Mouse (Mus musculus) spleen, postnatal 4 days (tissue): ENCODE results near the gene Tmem184b.

Experiments
- DNase-seq, 2 experiments: peaks; one replicate each; pipeline ENCODE4 v3.0.0; 2022; ENCODE audit warnings: low spot score in 2 of 2

The Tmem184b gene

DNA sequence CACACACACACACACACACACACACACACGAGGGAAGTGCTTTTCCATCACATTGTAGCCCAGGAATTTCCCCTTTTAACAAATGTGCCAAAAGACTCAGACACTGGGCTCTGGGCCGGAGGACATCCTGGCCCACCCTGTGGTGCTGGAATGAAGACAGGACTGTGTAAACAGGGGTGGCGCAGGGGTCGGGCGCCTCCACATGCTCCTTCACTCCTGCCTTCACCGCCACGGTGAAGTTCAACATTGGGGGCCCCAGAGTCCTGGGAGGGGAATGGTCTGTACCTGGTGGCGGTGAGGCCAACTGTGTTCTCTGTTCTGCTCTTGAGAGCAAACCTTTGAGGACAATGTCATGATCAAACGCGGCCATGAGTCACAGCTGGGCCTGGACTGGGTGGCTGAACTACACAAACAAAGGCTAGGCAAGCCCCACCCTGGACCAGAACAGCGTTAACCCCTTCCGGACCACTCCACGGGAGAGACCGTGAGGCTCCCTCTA is 35.0 kb downstream of the Tmem184b start:
- DNase-seq, result no peak

DNA sequence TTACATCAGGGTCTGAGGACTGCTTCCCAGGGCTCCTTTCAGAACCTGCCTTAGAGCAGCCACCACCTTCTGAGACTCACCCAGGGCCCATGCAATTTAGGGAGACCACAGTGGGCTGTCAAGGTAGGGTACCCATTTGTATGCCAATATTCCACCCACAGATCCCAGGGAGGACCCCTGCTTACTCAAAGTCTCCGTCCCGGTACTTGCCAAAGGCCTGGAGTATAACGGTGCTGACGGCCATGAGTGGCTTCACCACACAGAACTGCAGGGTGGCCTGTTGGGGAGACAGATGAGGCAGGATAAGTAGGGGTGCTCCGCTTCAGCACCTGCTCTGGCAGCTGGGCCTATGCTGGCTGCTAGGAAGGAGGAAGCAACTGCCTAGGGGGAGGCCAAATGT is 37.0 kb downstream of the Tmem184b start:
- no peak for DNase-seq

DNA sequence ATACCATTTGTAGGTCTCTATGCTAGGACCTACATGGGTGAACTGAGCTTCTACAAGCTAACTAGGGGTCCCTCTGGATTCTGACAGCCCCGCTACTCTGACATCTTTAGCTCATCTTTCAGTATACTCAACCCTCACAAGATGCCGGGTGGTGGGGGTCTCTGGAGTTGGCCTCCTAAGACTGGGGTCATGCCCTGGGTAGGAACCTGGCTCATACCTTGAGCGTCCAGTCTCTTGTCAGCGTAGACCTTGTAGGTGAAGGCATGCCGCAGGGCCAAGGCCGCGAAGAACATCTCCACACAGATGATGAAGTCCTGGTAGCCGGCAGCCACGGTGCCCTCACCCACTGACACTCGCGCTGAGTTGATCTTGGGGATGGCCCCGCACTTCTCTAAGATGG is 38.3 kb downstream of the Tmem184b start:
- DNase-seq, result no peak

DNA sequence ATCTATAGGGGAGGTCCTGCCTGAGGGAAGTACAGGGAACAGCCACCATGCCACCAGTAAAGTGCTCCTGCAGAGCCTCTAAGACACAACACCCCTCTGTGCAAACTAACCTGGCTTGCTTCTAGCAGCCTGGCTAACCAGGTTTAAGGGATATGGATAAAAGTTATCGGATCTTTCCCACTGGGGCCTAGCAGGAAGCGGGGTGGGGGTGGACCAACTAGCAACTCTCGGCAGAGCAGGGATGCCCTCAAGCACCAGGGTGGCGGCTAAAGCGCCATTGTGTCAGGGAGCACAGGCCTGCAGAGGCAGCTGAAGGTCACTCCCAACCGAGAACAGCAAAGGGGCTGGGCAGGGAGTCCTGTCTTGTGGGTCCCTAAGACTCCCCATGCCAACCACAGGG is 39.2 kb downstream of the Tmem184b start:
- DNase-seq, result no peak

DNA sequence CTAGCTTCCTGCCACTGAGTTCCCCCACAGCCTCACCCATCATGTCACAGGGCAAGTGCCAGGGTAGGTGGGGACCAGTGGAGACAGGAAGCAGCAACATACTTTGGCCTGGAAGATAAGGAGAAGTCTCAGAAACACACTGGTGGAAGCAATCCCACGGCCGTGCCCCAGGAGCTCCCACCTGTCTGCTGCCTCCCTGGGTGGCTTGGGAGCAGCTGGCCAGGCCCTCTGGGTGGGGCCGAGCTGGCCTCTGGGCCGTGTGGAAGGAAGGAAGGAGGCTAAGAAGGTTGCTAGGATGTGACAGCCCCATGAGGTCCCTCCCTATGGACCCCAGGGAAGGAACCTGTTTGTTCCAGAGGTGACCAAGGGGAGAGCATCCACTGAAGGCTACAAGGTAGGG is 42.3 kb downstream of the Tmem184b start:
- no peak for DNase-seq

DNA sequence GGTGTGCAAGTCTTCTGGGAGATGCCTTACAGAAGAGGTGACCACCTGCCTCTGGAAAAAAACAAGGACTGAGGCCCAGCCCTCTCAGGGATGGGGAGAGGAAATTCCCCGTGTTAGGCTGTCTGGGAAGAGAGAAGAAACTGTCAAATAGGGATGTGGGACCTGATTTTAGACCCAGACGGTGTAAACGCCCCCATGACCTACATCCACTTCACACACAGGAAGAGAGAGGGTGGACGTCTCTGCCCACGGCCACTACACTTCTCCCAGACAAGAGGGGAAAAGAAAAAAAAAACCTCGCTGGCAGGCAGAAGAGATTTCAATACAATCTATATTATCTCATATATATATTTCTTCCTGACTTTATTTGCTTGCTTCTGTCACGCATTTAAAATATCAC is 43.0 kb downstream of the Tmem184b start:
- no peak for DNase-seq

DNA sequence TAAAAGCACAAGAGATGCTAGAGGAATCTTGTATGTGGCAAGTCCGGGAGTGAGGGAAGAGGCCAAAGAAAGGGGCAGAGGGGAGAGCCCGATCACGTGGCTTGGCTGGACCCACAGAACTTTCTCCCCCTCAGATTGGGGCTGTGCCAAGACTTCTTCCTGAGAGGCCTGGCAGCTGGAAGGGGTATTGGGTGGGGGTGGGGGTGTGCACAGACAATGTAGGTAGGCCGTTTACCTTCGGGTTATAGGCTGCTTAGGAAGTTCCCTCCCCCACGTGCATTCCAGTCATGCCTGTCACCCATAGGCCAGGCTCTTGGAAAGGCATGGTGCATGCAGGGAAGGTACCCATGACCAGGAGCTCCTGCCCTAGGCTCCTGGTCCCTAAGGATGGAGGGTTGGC is 43.4 kb downstream of the Tmem184b start:
- no peak for DNase-seq

DNA sequence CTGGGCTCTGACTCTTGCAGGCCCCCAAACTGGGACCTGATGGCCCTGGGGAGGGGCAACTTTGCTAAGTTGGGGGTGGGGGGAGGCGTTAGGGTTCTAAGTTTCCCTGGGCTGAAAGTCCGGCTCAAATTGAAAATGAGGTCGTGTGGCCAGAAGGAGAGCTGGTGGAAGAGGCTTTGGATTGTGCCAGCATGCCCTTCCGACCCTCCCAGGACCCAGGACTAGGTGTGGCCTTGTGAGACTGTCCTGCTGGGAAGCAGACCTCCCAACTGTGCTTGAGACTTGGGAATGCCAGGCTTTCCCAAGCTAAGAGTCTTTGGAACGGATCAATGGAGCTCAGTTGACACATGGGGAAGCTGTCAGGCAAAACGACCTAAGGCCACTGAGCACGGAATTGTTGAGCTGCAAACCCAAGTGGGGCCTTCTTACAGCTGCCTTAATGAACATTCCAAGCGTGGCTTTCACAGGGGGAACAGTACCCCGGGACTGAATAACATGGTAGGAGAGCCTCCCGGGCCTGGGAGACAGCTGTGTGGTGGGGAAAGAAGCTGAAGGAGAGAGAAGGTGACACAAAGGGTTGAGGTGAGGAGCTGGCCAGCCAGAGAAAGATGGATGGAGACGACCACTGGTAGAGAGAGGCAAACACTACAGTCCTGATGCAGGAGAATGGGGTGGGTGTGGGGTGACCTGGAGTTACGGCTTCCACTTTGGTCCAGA is 45.2 kb downstream of the Tmem184b start:
- no peak for DNase-seq

DNA sequence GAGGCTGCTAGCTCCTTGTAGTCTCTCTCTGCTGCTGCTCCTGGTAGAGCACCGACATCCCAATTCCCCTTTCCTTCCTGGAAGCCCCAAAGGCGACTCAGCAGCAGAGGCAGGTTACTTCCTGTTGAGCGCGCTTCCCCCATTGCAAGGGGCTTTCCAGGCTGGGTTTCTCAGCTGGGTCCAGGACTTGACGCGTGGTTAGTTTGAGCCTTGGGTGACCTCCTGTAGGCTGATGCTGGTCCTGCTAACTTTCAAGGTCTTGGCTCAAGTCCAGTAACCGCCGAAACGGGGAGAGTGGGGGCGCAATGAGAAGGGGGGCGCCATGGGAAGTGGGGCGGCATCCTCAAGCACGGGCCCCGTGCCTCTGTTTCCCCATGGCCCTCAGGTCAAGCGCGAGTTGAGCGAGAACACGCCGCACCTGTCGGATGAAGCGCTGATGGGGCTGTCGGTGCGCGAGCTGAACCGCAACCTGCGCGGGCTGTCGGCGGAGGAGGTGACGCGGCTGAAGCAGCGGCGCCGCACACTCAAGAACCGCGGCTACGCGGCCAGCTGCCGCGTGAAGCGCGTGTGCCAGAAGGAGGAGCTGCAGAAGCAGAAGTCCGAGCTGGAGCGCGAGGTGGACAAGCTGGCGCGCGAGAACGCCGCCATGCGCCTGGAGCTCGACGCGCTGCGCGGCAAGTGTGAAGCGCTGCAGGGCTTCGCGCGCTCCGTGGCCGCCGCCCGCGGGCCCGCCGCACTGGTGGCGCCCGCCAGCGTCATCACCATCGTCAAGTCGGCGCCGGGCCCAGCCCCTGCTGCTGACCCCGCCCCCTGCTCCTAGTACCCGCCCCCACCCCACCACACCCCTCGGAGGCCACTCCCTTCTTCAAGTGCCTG is 46.1 kb downstream of the Tmem184b start:
- peak; percentile 47 to 76 for DNase-seq

DNA sequence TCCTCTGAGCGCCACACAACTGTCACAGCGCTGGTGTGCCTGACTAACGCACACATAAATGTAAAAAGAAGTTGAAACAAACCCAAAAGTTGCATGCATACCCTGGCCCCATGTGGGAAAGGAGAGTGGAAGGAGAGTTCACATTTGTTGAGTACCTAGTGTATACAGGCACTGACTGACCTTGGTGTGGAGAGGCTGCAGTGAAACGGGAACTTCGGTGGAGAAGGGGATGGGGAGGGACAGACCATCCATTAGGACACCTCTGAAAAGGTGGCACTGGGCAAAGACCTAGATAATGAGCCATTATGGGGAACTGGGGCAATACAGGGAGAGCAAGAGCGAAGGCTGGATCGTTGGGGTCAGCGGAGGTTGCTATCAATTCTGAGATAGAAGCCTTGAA is 46.9 kb downstream of the Tmem184b start:
- no peak for DNase-seq

DNA sequence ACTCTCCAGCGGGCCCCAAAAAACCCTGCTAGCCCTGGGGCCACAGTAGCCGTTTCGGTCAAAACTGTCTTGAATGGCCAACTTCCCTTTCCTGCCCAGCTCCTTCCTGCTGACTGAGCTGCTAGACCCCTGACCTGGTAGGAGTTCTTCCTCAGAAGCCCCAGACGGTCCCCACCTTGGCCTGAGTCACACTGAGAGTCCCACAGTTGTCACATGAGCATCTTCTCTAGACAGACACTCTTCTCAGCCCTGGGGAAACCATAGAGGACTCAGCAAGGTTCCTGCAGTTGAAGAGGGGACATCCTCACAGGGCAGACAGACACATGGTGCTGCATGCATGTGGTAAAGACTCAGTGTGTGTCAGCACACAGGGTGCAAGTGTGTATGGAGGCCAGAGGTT is 48.8 kb downstream of the Tmem184b start:
- DNase-seq, result peak in 1 of 2 experiments; percentile 56

DNA sequence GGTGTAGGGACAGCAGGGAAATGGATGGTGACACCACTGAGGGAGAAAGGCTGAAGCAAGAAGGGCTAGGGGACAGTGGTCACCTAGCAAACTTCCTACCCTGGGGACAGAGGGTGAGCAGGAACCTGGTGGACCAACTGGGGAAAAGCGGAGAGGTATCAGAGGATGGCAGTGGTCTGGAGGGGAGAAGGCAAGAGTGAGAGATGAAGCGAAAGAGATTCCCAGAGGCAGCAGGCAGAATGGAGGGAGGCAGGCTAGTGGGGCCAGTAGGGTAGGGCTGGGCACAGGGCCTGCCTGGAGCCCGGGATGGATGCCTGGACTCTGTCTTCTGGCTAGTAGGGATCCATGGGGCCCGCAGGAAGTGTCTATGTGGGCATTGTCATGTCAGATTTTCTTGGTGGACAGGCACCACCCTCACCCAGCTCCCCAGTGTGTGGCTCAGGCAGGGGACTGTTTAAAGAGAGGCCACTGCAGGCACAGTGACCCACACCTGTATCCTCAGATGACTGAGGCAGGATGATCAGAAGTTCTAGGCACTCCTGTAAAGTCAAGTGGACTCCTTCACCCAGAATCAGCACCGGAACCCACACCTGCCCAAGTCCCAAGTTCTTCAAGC is 49.6 kb downstream of the Tmem184b start:
- peak in 1 of 2 experiments; percentile 55 for DNase-seq

DNA sequence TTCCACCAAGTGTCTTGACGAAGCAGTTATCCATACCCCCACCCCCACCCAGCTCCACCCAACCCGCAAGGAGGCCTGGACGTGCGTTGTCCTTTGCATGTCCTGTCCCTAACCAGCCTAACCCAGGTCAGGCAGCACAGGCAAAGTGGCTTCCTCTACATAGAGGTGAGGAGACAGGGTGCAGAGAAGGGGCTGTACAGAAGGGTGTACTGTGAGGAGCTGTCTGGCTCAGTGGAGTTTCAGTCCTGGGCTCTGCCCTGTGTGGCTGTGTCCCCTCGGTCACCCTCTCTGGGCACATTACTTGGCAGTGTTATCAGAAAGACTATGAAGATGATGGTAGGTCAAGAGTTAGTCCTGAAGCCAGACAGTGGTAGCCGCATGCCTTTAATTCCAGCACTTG is 50.9 kb downstream of the Tmem184b start:
- DNase-seq, result peak in 1 of 2 experiments; percentile 55

DNA sequence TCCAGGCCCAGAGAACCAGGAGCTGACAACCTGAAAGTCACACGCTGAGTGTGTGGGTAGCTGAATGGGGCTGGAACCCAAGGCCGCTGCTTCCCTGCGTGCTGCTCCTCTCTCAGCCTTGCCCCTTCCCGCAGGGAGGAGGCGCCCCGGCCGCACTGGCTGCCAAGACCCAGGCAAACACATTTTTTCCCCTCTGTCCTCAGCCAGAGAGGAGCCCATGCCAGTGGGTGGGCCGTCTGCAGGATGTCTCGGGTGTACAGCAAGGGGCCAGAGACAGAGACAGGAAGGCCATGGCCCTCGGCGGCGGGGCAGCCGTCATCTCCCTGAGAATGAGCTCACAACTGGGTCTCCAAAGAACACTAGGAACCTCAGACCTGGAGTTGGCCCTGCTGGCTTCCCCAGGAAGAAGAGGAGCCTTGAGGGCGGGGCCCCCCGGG is 52.0 kb downstream of the Tmem184b start:
- DNase-seq, result peak in 1 of 2 experiments; percentile 65

DNA sequence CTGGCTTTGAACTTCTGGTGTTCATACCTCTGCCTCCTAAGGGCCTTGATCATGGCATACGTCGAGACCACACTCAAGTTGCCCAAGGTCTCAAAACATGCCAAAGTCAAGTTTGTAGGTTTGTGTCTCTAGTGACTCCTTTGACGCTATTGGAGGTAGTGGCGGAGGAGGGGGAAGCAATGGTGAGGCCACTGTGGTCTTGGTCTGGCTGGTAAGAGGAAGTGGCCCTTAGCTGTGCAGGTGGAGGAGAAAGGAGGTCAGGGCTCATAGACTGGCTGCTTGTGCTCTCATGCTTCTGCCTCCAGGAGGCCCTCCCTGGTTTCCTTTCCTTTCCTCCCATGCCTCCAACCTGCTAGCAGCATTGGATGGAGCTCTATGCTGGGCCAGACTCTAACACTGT is 52.5 kb downstream of the Tmem184b start:
- DNase-seq, result no peak

DNA sequence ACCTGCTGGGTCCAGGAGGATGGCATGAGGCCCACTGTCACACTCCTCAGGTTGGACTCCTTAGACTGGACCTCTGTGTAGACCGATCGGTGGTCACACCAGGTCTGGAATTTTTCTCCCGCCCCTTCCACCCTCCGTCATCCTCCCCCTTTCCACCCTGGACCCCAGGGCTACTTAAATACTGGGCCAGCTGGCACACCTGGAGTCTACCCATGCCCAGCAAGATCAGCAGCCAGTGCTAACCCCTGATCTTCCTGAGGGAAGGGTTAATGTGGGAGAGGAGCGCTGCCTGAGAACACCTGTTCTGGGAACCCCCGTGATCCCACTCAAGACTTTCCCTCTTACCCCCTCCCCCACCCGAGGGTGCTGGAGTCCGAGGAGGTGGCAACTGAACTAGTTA is 54.7 kb downstream of the Tmem184b start:
- DNase-seq, result no peak

DNA sequence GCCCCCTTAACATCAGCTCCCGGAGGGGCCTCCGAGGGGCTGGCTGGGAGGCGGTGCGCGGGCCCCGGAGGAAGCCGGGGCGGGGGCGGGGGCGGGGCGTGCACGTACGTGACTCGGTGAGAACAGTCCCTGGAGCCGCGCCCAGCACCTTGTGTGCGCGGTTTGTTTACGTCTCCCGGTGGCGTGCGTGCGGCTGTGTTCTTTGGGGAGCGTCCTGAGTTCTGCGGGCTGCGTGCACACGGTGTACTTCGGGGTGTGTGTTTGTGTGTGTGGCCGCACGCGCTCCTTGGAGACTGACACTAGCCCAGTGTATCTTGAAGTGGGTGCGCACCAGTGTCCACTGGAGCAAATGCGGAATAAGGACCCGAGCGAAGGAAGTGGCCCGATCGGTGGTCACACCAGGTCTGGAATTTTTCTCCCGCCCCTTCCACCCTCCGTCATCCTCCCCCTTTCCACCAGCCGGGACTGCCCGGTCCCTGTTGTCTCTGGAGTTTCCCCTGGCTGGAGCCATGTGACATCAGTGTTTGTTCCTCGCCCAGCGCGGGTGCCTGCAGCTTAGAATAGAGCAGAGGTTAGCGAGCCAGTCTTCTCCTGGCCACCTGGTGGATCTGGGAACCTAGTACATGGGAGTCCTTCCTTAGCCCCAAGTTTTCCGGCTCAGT is 55.4 kb downstream of the Tmem184b start:
- DNase-seq, result peak; percentile 38 to 76

DNA sequence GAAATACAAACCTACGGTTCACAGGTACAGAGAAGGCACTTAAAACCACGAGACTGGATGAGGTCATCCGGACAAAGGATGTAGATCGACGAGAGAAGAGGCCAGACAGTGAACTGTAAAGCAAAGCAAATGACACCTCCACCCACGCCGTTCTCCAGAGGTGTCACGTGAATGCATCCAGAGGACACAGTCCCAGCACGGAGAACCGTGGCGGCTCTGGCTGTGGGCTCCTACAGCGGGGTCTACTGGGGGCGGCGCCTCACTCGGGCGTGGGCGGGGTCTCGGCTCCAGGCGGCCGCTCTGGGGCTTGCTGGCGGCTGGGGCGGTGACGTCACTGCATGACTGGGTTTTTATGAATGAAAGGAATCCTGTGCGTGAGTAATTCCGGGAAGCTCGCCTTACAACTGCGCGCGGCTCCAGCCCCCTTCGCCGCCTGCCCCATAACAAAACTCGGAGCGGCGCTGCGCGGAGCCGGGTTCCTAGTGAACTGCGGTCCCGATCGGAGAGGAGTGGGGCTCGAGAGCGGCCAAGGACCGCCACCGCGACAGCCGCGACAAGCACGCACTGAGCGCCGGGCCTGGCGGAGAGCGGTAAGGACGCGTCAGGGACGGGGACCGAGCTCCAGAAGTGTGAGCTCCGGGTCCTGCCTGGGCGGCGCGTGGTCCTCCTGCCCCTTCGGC is 56.1 kb downstream of the Tmem184b start:
- DNase-seq, result peak; percentile 73 to 85

DNA sequence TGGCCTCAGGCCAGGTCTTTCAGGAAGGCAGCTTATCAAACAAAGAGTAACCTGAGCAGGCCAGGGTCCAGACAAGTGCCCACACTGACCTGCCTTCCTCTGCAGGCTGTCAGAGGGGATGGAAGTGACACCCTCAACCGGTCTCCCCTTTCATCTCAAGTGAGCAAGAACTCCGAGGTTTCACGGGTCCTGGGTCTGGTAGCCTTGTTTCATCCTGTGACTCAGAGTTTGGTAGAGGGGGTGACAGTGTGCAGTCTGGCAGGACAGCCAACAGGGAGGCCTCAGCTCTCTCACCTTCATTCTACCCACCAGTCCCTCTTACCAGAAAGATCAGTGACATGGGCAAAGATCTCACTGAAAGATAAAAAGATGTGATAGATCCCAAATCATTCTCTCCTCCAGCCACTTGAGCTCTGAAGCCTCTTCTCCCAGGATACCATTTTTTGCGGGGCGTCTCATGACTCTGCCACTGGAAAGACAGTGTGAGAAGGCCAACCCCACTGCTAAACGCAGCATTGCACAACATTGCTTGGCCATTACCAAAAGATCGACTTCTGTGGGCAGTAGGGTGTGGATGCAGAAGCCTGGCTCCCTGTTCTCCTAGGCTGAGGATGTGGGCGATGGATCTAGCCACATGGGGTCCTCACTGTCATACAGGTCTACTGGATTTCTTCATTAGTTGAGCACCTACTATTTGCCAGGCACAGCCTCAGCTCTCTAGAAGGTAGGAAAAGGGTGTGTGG is 57.1 kb downstream of the Tmem184b start, which contains the start of gene Maff:
Maff (plus strand) TSS at position 571 of the 743 bp plus-strand sequence.
- no peak for DNase-seq

DNA sequence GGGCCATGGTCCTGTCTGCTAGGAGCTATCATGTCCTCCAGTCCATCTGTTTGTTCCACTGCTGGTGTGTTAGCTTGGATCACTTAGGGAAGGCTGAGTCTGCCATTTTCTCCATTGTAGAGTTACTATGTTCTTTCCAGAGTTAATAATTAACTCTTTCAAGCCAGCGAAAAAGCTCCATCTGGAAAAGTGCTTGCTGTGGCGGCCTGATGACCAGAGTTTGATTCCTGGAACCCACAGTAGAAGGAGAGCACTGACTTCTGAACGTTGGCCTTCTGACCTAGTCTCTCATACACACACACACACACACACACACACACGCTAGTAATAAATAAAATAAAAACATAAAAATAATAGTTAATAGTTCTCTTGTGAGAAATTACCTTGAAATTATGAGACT is 58.7 kb downstream of the Tmem184b start:
- no peak for DNase-seq
